Mouse (Mus musculus) C2C12 (cell line): ENCODE results near the gene Susd4. TPM values are rescaled to one million over a fixed set of nuclear protein-coding genes. Genes with fewer than 3 reads are reported as not detected.

Source experiments
- H3K27me3 ChIP-seq: one replicate; pipeline ENCODE4 v1.6.1; 2011; ENCODE audit not compliant: control insufficient read depth, insufficient read depth, insufficient read length
- H3K36me3 ChIP-seq: one replicate; pipeline ENCODE4 v1.6.1; 2011; ENCODE audit not compliant: control insufficient read depth, insufficient read depth
- H3K4me3 ChIP-seq: one replicate; pipeline ENCODE4 v1.5.1; 2011; ENCODE audit warnings: mild to moderate bottlenecking, control low read depth; ENCODE audit not compliant: poor library complexity, insufficient read depth, severe bottlenecking
- H3K79me2 ChIP-seq: one replicate; pipeline ENCODE4 v1.6.1; 2011; ENCODE audit not compliant: control insufficient read depth, insufficient read depth
- H3K79me3 ChIP-seq: one replicate; pipeline ENCODE4 v1.6.1; 2011; ENCODE audit warnings: low read depth, control low read depth
- H3ac ChIP-seq: one replicate; pipeline ENCODE3; 2011; ENCODE audit warnings: low read depth; ENCODE audit not compliant: control insufficient read depth, insufficient read length
- CEBPB ChIP-seq: IDR thresholded peaks from one replicate; pipeline ENCODE4 v1.6.1; 2011; ENCODE audit warnings: low read depth, mild to moderate bottlenecking, control low read depth, moderate library complexity
- CTCF ChIP-seq: IDR thresholded peaks from one replicate; pipeline ENCODE4 v1.5.1; 2011; ENCODE audit not compliant: control insufficient read depth, insufficient read depth, insufficient read length
- FOSL1 ChIP-seq: IDR thresholded peaks from one replicate; pipeline ENCODE4 v1.8.0; 2011; ENCODE audit warnings: mild to moderate bottlenecking, low read length; ENCODE audit not compliant: poor library complexity, insufficient read depth, severe bottlenecking
- MAX ChIP-seq: IDR thresholded peaks from one replicate; pipeline ENCODE4 v1.6.1; 2011; ENCODE audit warnings: mild to moderate bottlenecking, control low read depth
- MYOD1 ChIP-seq: IDR thresholded peaks from one replicate; pipeline ENCODE4 v1.6.1; 2011; ENCODE audit warnings: low read depth; ENCODE audit not compliant: control insufficient read depth, insufficient read length
- MYOG ChIP-seq: IDR thresholded peaks from one replicate; pipeline ENCODE4 v1.6.1; 2011; ENCODE audit not compliant: control insufficient read depth, insufficient read length; ENCODE audit errors: extremely low read depth
- USF1 ChIP-seq: IDR thresholded peaks from one replicate; pipeline ENCODE4 v1.6.1; 2011; ENCODE audit warnings: low read depth, mild to moderate bottlenecking, control low read depth, moderate library complexity
- polyA plus RNA-seq: library from polyadenylated mRNA; unstranded; fragments of >200 nt; fragmentation: generic; extraction: Trizol; gene quantifications from one replicate; pipeline ENCODE4 v1.2.1, GENCODE M21; 2012; ENCODE audit warnings: missing spikeins

Susd4 gene
- polyA plus RNA-seq, 1 experiment, result 0.07 TPM

GRCm38 (mm10) chr1:182945561-182945960 lies 181.9 kb downstream of the Susd4 start:
- no peak overlapping the region for H3ac ChIP-seq
- H3K79me2 ChIP-seq, result no peaks in the 10 kb centered on the region
- no peak for TF ChIP-seq USF1
- no peak for TF ChIP-seq CTCF
- TF ChIP-seq MYOD1, result no peak
- no peak for TF ChIP-seq MYOG
- TF ChIP-seq CEBPB, result no peak
- TF ChIP-seq MAX, result no peak
- TF ChIP-seq FOSL1, result no peak
- H3K4me3 ChIP-seq, result no peak overlapping the region
- no peaks in the 10 kb centered on the region for H3K79me3 ChIP-seq
- H3K36me3 ChIP-seq, result no peaks in the 10 kb centered on the region
- no peaks in the 10 kb centered on the region for H3K27me3 ChIP-seq

Other genes starting within 250 kb of the Susd4 start
- 171 TPM for gene Capn2, start 246.3 kb upstream of the Susd4 start, polyA plus RNA-seq
- gene Capn8, start 198.9 kb upstream of the Susd4 start, polyA plus RNA-seq, result not detected
- not detected for gene Ccdc185, start 14.7 kb upstream of the Susd4 start, polyA plus RNA-seq
- not detected for gene Tlr5, start 190.9 kb downstream of the Susd4 start, polyA plus RNA-seq